Mouse (Mus musculus): Measurements from ENCODE around the gene Ptprk.

Ptprk gene

DNA sequence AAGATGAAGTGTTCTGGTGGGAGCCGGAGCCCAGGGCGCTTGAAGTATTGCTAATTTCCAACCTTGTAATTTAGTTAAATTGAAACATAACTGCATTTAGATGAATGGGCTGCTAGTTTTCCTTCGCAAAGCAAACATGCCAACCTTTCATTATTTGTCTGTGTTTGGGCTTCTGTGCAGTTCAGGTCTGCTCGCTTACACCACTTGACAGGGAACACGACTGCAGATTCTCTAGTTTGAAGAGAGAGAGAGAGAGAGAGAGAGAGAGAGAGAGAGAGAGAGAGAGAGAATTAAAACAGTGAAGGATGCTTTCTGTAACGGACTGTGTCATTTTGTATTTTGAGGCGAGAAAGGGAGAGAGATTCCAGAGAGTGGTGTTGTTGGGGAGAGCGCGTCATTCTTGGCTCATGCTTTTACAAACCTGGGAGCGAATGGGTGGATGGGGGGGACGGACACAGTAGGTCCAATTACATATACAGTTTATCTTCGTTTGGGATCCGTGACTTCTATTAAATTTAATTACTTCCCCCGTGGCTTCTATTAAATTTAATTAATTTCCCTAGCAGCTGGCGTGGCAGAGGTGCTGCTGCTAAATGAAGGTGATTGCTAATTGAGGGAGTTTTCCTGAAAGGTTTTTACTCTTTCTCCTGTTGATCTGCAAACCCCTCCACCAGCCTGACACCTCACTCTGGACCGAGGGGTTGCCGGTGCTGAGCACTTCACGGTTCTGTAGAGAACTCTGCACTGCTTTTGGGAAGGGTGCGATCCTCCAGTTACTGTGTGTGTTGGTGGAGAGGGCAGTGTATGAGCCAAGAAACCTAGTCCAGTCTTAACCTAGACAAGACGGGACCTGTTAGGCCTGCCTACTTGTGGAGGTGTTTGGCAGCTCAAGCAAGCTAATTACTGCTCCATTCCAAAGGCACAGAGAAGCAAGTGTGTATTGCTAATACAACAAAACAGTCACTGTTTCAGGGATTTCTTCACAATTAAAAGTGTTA, 81.4 kb downstream of the Ptprk start:
- Histone ChIP-seq H3K9me3 (ENCODE audit: low read length) (no peaks in the 10 kb centered on the region), H3K27me3 (ENCODE audit: insufficient read depth, low read length) (no peaks in the 10 kb centered on the region), H3K36me3 (ENCODE audit: insufficient read depth, low read length) (no peaks in the 10 kb centered on the region), H3K4me1 (replicated peaks; ENCODE audit: low read depth, low read length) (no peaks in the 10 kb centered on the region), H3K4me3 (replicated peaks; ENCODE audit: low read length) (no peak overlapping the region)
- TF ChIP-seq NANOG (IDR thresholded peaks at IDR 0.05; ENCODE audit: borderline replicate concordance, low read length) (no peak), CTCF (conservative IDR thresholded peaks at IDR 0.05; ENCODE audit: low read length) (no peak), POU5F1 (IDR thresholded peaks at IDR 0.05; ENCODE audit: borderline replicate concordance, low read length) (no peak)

DNA sequence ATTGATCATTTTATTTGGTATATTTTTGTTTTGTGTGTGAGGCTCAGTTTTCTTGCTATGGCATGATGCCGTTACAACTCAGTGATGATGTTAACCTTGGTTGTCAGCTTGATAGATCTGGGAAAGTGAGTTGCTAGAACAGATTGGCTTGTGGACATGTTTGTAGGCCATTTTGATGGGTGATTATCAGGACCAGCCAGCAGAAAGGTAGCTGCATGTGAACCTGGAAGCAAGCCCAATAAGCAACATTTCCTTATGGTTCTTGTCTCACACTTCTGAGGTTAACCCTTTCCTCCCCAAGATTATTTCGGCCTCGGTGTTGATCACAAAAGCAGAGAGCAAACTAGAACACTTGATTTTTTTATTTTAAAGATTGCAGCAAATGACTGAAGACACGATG, 85.1 kb downstream of the Ptprk start:
- Histone ChIP-seq H3K27me3 (ENCODE audit: insufficient read depth, low read length) (no peaks in the 10 kb centered on the region), H3K36me3 (ENCODE audit: insufficient read depth, low read length) (no peaks in the 10 kb centered on the region), H3K4me3 (replicated peaks; ENCODE audit: low read length) (no peak overlapping the region), H3K4me1 (replicated peaks; ENCODE audit: low read depth, low read length) (no peaks in the 10 kb centered on the region), H3K9me3 (ENCODE audit: low read length) (no peaks in the 10 kb centered on the region)
- TF ChIP-seq POU5F1 (IDR thresholded peaks at IDR 0.05; ENCODE audit: borderline replicate concordance, low read length): no peak
- no peak for TF ChIP-seq CTCF (conservative IDR thresholded peaks at IDR 0.05; ENCODE audit: low read length)
- no peak for TF ChIP-seq NANOG (IDR thresholded peaks at IDR 0.05; ENCODE audit: borderline replicate concordance, low read length)

DNA sequence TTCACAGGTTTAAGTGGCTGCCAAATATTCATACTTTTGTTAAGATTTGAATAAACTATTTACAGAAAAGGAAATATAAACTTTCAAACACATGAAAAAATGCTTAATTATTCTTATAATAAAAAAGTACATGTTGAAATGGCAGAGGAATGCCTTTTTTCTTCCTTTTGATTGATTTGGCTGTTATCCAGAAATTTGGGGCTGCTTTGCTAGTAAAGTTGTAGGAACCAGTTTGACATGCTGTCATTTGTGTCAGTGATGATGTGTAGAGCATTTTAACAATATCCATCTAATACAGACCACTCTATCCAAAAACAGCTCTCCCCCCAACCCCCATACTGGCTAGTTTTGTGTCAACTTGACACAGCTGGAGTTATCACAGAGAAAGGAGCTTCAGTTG, 86.7 kb downstream of the Ptprk start:
- TF ChIP-seq CTCF (conservative IDR thresholded peaks at IDR 0.05; ENCODE audit: low read length) (no peak), NANOG (IDR thresholded peaks at IDR 0.05; ENCODE audit: borderline replicate concordance, low read length) (no peak), POU5F1 (IDR thresholded peaks at IDR 0.05; ENCODE audit: borderline replicate concordance, low read length) (no peak)
- Histone ChIP-seq H3K9me3 (ENCODE audit: low read length) (no peaks in the 10 kb centered on the region), H3K4me1 (replicated peaks; ENCODE audit: low read depth, low read length) (no peaks in the 10 kb centered on the region), H3K36me3 (ENCODE audit: insufficient read depth, low read length) (no peaks in the 10 kb centered on the region), H3K4me3 (replicated peaks; ENCODE audit: low read length) (no peak overlapping the region), H3K27me3 (ENCODE audit: insufficient read depth, low read length) (no peaks in the 10 kb centered on the region)

DNA sequence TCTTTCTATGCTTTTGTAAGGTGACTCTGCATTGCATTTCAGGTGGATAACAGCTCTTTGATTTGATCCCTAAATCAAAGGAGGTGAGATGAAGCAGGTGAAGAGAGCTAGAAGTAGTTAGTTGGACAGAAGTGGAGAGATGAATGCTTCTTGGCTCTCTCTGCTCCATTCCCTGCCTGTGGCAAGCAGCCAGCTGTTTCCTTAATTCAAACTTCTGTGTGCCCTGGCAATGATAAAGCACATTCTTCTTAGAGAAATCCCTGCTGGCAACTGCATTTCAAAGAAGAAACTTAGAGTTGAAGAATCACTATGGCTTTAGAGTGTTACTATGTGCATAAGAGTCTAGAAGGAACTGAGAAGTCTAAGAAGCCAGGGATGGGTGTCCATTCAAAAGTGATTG, 89.6 kb downstream of the Ptprk start:
- H3K4me3 ChIP-seq (replicated peaks; ENCODE audit: low read length): no peak overlapping the region
- no peak for TF ChIP-seq CTCF (conservative IDR thresholded peaks at IDR 0.05; ENCODE audit: low read length)
- TF ChIP-seq NANOG (IDR thresholded peaks at IDR 0.05; ENCODE audit: borderline replicate concordance, low read length): no peak
- TF ChIP-seq POU5F1 (IDR thresholded peaks at IDR 0.05; ENCODE audit: borderline replicate concordance, low read length): no peak
- H3K4me1 ChIP-seq (replicated peaks; ENCODE audit: low read depth, low read length): no peaks in the 10 kb centered on the region
- no peaks in the 10 kb centered on the region for H3K27me3 ChIP-seq (ENCODE audit: insufficient read depth, low read length)
- no peaks in the 10 kb centered on the region for H3K36me3 ChIP-seq (ENCODE audit: insufficient read depth, low read length)
- H3K9me3 ChIP-seq (ENCODE audit: low read length): no peaks in the 10 kb centered on the region

DNA sequence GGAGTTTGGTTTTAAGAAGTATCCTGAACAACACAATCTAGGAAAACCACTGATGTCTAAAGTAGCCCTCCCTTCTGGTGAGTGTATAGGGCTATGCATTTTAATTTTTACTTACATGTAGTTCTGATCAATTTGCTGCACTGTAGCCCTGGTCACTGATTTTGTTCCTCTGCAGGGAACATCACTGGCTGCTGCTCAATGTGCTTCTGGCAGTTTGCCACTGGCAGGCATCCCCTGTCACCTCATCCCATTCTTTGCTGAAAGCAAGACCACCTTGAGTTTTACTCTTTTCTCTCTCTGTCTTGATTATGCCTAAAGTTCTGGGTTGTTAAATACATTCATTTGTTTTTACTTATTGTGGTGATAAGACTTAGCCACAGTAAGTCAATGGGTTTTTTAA, 90.1 kb downstream of the Ptprk start:
- Histone ChIP-seq H3K4me1 (replicated peaks; ENCODE audit: low read depth, low read length) (no peaks in the 10 kb centered on the region), H3K9me3 (ENCODE audit: low read length) (no peaks in the 10 kb centered on the region), H3K27me3 (ENCODE audit: insufficient read depth, low read length) (no peaks in the 10 kb centered on the region), H3K36me3 (ENCODE audit: insufficient read depth, low read length) (no peaks in the 10 kb centered on the region), H3K4me3 (replicated peaks; ENCODE audit: low read length) (no peak overlapping the region)
- TF ChIP-seq POU5F1 (IDR thresholded peaks at IDR 0.05; ENCODE audit: borderline replicate concordance, low read length): no peak
- no peak for TF ChIP-seq CTCF (conservative IDR thresholded peaks at IDR 0.05; ENCODE audit: low read length)
- no peak for TF ChIP-seq NANOG (IDR thresholded peaks at IDR 0.05; ENCODE audit: borderline replicate concordance, low read length)

DNA sequence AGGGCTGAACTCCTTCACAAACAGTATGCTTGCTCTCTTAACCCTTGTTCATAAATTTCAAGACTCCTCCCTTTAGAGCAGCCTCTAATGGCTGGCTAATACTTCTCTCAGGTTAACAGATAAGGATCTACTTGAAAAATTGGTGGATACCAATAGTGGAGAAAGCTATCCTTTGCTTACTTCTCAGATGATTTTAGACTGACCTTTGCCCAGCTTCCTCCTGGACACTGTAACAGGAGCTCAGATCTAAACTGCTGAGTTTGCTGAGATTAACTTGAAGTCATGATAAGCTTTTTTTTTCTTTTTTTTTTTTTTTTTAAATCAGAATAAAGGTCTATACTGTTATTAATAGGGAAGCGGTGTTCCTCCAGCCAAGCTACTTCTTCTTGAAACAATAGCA, 92.0 kb downstream of the Ptprk start:
- Histone ChIP-seq H3K4me1 (replicated peaks; ENCODE audit: low read depth, low read length) (no peaks in the 10 kb centered on the region), H3K9me3 (ENCODE audit: low read length) (0 out of 2 replicates have a peak, but pooled peaks cover 7% of the 10 kb centered on the region), H3K27me3 (ENCODE audit: insufficient read depth, low read length) (no peaks in the 10 kb centered on the region), H3K36me3 (ENCODE audit: insufficient read depth, low read length) (no peaks in the 10 kb centered on the region), H3K4me3 (replicated peaks; ENCODE audit: low read length) (no peak overlapping the region)
- TF ChIP-seq CTCF (conservative IDR thresholded peaks at IDR 0.05; ENCODE audit: low read length): no peak

DNA sequence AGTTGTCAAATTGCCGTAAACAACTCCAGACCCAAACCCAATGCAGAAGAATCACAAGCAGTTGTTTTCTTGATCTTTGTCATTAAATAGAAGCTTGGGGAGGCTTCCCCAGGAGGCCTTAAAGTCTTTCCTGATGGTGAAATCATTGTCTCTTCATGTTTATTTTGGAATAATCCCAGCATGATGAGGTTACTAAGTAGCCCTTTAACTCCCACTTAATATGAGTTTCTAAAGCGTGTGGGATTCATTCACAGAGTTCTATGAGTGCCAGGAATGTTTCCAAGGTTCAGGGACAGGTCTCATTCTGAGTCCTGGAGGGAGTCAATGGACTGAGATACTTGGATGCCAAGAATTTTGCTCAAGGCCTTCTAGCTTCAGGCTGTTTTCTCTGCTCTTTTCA, 92.5 kb downstream of the Ptprk start:
- Histone ChIP-seq H3K4me1 (replicated peaks; ENCODE audit: low read depth, low read length) (no peaks in the 10 kb centered on the region), H3K4me3 (replicated peaks; ENCODE audit: low read length) (no peak overlapping the region), H3K27me3 (ENCODE audit: insufficient read depth, low read length) (no peaks in the 10 kb centered on the region), H3K9me3 (ENCODE audit: low read length) (0 out of 2 replicates have a peak, but pooled peaks cover 7% of the 10 kb centered on the region), H3K36me3 (ENCODE audit: insufficient read depth, low read length) (no peaks in the 10 kb centered on the region)
- TF ChIP-seq NANOG (IDR thresholded peaks at IDR 0.05; ENCODE audit: borderline replicate concordance, low read length) (no peak), CTCF (conservative IDR thresholded peaks at IDR 0.05; ENCODE audit: low read length) (no peak), POU5F1 (IDR thresholded peaks at IDR 0.05; ENCODE audit: borderline replicate concordance, low read length) (no peak)

DNA sequence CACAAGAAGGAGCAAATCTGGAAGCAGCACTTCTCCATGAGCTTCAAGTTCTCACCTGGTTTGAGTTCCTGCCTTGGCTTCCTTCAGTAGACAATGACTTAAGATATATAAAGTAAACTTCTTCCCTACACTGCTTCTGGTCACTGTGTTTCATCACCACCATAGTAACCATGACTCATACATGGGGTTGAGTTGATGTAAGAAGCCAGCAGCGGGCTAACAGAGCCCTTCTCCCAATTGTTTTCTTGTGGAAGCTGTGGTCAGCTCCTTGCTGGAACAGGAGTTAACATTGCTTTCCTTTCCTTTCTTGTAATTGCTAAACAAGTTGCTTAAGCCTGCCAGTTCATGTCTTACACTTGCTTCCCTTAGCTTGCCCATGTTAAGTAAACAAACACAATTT, 96.6 kb downstream of the Ptprk start:
- peaks cover 17% of the 10 kb centered on the region for H3K4me1 ChIP-seq (replicated peaks; ENCODE audit: low read depth, low read length)
- no peak for TF ChIP-seq POU5F1 (IDR thresholded peaks at IDR 0.05; ENCODE audit: borderline replicate concordance, low read length)
- no peak for TF ChIP-seq CTCF (conservative IDR thresholded peaks at IDR 0.05; ENCODE audit: low read length)
- no peak for TF ChIP-seq NANOG (IDR thresholded peaks at IDR 0.05; ENCODE audit: borderline replicate concordance, low read length)
- H3K9me3 ChIP-seq (ENCODE audit: low read length): 0 out of 2 replicates have a peak, but pooled peaks cover 7% of the 10 kb centered on the region
- no peak overlapping the region for H3K4me3 ChIP-seq (replicated peaks; ENCODE audit: low read length)
- H3K36me3 ChIP-seq (ENCODE audit: insufficient read depth, low read length): no peaks in the 10 kb centered on the region
- H3K27me3 ChIP-seq (ENCODE audit: insufficient read depth, low read length): no peaks in the 10 kb centered on the region

Measured in E14TG2a.4 (cell line).